Mouse (Mus musculus): Measurements from ENCODE around the gene Agpat3. TPM values are rescaled to one million over a fixed set of nuclear protein-coding genes. Genes with fewer than 3 reads are reported as not detected.

The Agpat3 gene
- total RNA-seq, 4 experiments from 2014 or later: 201 to 224 (median 209) TPM

DNA sequence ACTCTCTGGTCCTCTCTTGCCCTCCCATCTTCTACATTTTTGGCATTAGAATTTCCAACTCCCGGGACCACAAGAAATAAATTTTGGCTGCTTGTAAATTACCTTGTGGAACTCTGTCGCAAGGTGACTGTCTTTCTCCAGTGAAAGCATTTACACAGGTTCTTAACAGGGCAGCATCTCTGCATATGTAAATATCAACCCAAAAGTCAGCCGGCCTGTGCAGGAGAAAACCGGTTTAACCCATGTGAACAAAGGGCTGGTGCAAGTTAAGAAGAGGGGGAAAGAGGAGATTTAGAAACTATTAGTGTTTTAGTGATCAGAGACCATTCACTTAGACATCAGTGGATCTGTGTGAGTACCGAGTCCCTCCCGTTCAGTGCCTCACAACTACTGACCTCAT lies 92.6 kb downstream of the Agpat3 start:
- no peak for DNase-seq (ENCODE audit: low spot score in 2 of 2)

DNA sequence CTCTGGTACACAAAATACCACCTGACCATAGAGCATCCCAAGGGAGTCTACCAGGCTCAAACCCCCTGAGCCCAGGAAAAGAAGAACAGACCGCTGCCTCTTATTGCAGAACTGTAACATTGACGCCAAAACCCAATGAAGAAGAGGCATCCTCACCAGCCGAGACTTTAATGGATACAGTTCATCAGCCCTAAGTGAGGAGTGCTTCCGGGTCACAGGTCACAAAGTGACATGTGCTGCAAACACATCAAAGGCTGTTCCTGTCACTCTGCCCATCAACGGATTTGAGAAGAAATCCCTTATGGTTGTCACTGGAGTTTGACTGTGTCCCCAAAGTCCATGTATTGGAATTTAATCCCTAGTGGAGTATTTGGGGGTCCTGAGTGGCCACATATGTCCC lies 93.1 kb downstream of the Agpat3 start:
- no peak for DNase-seq (ENCODE audit: low spot score in 2 of 2)

DNA sequence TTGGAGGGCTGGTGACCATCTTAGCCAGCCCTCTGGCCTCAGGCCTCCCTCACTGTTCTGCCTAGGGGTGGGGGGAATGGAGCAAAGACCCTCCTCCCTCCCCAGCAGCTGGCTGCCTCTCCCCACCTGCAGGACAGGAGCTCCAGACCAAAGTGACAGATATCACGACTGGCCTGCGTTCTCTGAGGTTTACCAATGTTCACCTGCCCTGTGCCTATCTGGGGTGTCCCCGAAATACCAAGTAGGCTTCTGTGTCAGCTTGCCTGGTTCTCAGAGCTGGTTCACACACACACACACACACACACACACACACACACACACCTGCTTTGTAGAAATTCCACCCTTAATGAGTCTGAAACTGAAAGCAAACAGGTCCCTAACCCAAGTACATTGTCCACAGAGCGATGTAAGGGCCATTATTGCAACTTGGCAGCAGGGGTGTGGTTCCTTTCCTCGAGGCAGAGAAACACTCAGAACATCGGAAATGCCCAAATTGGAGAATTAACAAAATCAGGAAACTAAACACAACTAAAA lies 94.1 kb downstream of the Agpat3 start:
- DNase-seq (ENCODE audit: low spot score in 2 of 2): no peak

DNA sequence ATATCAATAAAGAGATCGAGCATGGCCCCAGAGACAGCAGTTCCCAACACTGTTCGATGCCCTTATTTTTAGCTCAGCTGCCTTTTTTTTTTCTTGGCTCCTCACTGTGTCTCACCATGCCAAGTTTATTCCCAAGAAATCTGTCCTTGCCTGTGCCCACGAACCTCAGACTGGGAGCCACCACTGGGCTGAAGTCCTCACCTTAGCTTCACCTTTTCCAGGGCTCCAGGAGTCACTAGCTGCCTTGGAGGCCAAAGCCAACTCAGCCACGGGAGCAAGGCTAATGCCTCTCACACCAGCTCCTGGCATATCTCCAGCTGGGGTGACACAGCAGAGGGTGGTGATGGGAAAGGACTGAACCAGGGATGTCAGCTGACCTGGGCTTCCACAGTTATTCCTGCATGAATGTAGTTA lies 96.6 kb downstream of the Agpat3 start:
- no peak for DNase-seq (ENCODE audit: low spot score in 2 of 2)

DNA sequence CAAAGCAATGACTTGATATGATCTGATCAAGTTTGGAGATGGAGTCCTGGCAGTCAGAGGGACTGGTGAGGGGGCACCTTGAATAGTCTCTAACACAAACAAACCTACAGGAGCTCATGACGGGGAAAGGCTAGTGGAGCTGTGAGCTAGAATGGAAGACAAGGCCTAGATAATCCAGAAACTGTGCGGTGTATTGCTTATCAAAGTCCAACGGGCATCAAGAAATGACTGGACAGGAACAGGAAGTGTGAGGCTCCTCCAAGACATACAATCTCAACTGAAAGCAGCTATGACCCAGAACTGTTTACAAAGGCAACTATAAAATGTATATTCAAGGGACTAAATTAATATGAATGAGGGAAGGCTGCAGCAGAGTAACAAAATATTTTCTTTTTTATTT lies 105.1 kb downstream of the Agpat3 start:
- no peak for DNase-seq (ENCODE audit: low spot score in 2 of 2)

DNA sequence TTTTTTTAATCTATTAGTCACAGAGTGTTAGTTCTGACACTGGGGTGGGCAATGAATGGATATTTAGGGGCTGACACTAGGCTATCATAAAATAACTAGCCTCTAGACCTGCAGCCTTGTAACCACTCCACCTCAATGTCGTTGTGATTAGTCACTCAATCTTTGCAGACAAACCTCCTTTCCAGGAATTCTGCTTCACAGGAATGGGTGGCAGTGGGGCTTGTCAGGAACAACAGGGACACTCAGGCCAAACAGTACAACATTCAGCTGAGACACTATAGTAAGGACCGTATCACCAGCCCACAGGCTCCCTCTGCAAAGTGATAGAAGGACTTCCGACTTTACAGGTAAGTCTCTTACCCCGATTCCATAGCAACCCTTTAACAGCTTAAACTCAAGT lies 105.6 kb downstream of the Agpat3 start:
- DNase-seq (ENCODE audit: low spot score in 2 of 2): no peak

DNA sequence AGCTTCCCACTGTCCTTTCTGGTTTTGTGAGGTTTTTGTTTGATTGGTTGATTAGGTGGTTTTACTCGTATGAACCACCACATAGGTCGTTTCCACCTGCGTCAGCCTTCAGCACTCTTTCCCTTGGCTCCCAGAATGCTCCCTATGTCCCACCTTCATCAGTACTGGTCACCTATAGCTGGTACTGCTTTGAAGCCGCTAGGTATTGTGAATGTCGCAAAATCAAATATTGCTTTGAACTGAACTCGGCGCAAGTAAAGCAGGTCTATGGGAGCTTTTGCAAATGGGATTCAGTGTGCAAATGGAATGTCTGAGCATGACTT lies 107.1 kb downstream of the Agpat3 start:
- DNase-seq (ENCODE audit: low spot score in 2 of 2): no peak

DNA sequence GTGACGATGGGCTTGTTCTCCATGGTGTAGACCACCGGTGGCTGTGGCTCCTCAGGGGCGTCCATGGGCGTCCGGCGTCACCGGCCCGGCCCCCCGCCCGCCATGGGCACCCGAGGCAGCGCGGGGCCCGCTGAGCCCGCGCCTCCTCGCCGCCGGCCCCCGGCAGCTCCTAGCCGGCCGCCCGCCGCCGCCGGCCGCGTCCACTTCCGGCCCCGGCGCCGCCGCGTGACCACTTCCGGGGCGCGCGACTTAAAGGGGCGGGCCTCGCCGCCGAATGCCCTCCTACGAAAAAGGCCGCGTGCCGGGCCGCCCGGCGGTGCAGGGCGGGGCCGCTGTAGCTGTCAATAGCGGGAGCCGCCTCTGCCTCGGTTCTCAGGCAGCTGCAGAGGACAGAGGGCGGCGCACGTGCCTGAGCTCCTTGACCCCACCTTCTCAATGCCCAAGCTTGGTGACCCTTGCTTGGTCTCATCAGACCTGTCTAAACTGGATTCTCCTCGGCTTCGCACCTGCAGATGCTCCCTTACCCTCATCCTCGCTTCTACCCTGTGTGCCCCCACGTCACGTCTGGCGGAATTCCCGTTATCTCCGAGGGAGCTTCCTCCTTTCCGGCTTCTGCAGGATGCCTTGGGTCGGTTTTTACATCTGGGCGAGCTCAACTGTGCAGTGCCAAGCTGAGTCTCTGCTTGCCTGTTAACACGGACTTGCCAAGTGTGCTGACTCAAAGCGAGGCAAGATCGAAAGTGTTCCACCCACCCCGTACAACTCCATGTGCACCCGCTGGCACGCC lies 107.7 kb downstream of the Agpat3 start, which contains the start of gene Trappc10:
Gene Trappc10 (minus strand): TSS at position 204 of the 787 bp plus-strand sequence.
- DNase-seq (ENCODE audit: low spot score in 2 of 2): peak; percentile 71 to 82

DNA sequence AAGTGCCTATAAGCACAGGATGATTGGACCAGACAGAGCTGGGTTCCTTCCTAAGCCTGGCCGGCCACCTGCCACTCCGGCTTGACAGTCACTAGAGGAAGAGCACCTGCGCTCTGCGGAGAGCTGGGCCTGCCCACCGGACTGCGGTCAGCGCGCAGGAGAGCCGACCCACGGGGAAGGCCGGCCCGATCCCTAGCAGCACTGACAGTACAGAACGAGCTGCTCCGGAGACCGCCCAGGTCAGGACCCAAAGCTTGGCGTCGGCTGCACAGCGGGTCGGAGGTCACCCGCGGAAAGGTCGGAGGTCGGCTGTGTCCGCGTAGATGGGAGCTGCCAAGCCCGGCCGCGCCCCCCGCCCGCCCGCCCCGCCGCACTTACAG lies 108.2 kb downstream of the Agpat3 start:
- DNase-seq (ENCODE audit: low spot score in 2 of 2): no peak

DNA sequence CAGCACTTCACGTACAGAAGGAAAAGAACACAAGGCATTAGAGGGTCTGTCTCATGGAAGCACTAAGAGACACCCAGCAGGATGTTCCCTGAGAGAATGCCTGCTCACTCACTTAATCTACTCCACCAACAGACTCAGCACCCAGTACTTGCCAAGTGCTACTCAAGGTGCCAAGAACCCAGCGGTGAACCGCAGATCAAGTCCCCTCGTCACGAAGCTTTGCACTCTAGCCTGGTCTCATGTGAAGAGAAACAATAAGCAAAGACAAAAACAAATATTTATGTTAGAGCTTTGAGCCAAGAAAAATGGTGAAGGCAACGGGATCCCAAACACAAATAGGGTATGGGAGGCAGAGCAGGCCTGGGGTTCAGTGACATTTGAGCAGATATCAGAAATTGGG lies 113.4 kb downstream of the Agpat3 start:
- DNase-seq (ENCODE audit: low spot score in 2 of 2): no peak

DNA sequence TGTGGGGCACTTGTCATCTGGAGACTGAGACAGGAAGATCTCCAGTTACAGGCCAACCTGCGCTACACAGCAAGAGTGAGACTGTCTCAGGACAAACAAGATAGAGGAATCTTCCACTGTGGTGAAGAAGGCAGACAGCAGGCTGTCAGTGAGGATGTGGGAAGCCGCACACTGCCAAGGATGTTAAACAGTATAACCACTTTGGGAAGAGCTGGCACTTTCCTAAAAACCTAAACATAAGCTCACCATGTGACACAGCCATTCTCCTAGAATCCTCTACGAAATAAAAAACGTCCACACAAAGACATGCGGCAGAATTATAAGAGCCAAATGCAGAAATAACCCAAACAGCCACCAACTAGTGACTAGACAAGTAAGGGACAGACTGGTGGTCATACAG lies 114.0 kb downstream of the Agpat3 start:
- no peak for DNase-seq (ENCODE audit: low spot score in 2 of 2)

DNA sequence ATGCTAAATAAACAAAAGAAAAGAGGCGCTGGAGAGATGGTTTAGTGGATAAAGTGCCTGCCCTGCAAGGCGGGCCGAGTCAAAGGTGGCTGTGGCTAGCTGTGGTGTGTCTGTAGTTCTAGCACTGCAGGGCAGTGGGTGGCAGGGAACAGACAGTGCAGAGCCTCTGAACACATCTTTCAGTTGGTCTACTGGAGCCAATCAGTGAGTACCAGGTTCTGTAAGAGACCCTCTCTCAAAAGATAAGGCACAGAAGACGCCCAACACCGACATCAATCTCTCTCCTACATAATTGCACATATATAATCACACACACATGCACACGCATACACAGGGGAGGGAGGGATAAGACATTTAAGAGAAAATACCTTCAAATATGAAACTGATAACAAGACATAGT lies 114.5 kb downstream of the Agpat3 start:
- DNase-seq (ENCODE audit: low spot score in 2 of 2): no peak

DNA sequence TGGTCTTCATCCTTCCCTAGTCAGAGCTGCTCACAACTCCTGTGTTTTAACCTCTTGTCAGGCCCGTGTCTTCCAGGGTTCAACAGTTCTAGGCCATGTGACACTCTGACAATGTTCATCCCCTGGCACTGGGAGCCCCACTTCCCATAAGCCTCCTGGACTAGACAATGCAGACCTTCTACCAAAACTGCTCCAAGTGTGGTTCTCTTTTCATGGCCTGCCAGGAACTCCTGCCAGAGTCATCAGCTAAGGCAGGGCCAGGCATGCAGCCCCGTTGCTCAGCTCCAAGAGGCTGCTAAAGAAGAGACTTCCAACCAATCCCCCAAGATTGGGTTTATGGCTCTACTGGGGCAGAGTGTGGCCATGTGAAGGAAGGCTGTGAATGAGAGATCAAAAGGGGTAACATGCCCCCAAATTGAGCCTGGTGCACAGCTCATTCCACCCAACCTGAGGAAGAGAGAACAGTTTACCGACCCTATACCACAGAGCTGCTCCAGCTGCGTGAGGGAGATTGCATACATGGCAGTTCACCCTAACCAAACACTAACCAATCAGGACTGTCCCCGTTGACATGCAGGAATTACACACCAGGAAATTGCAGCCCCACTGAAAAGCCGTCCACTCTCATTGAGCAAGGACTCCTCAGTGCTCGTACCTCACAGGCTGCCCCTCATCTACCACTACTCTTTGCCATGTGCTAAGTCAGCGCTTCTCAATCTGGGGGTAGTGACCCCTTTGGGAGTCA lies 115.2 kb downstream of the Agpat3 start:
- DNase-seq (ENCODE audit: low spot score in 2 of 2): peak in 1 of 2 experiments; percentile 65

DNA sequence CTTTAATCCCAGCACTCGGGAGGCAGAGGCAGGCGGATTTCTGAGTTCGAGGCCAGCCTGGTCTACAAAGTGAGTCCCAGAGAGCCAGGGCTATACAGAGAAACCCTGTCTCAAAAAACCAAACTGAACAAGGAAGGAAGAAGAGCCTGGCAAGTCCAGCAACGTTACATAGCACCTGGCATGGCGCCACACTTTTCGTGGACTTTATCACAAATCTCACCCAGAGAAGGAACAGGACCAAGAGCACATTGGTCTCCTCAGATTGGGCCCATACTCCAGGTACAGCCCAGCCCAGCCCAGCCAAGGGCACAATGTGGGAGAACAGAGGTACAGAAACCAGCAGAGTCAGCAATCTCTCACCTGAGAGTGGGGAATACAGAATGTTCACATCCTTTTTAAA lies 118.5 kb downstream of the Agpat3 start:
- DNase-seq (ENCODE audit: low spot score in 2 of 2): no peak

DNA sequence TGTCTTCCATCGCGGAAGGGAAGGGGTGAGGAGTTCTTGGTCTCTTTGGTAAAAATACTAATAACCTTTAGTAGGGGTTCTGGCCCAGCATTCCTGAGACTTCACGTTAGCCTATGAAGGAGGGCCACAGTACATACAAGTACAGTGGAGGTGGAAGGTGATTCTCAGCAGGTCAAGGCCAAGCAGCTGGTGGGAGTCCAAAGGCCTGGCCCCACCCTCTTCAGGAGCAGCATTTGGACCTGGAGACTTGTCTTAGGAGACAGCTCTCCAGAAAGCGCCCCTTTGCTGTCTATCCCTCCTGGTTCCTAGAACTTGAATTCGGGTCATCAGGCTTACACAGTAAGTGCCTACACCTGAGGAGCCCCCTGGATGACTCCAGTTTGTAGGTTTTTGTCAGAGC lies 119.1 kb downstream of the Agpat3 start:
- no peak for DNase-seq (ENCODE audit: low spot score in 2 of 2)

DNA sequence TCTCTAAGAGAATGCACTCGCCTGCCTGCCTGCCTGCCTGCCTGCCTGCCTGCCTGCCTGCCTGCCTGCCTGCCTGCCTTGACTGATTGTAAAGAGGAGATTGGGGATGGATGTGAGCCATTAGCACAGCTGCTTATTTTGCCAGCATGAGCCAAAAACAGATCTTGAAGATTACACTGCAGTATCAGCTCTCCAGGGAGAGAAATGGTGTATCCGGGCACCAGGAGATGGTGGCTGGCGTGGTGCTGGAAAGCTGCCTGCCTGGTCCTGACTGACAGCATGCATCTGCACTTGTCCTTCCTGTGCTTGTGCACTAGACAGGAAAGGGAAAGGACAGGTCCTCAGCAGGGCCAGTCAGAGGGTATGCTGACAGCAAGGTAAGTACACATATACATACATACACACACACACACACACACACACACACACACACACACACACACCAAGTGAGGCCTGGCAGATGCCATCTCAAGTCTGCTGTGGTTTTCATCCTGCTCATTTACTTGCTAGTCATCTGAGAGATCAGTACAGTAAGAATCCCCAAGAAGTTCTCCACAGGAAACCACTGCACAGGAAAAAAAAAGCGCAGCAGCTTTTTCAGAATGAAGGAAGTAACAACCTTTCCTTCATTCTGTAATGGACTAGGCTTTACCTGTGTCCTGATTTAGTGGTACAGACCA lies 119.8 kb downstream of the Agpat3 start:
- DNase-seq (ENCODE audit: low spot score in 2 of 2): peak in 1 of 2 experiments; percentile 38

DNA sequence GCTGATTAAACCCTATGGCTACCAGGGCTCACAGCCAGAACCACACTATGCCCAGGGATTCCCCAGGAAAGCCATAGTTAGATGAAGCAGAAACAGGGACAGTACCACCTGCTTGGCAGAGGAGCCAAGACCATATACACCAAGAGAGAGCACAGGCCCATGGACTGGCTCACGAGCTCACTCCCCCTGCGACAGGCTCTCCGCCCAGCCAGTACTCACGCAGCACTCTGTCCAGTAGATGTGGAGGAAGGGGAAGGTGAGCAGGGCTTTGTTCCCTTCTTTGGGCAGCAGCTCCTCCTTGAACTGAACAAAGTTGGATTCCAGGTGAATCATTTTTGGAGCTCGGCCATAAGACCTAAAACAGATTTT lies 123.7 kb downstream of the Agpat3 start:
- no peak for DNase-seq (ENCODE audit: low spot score in 2 of 2)

DNA sequence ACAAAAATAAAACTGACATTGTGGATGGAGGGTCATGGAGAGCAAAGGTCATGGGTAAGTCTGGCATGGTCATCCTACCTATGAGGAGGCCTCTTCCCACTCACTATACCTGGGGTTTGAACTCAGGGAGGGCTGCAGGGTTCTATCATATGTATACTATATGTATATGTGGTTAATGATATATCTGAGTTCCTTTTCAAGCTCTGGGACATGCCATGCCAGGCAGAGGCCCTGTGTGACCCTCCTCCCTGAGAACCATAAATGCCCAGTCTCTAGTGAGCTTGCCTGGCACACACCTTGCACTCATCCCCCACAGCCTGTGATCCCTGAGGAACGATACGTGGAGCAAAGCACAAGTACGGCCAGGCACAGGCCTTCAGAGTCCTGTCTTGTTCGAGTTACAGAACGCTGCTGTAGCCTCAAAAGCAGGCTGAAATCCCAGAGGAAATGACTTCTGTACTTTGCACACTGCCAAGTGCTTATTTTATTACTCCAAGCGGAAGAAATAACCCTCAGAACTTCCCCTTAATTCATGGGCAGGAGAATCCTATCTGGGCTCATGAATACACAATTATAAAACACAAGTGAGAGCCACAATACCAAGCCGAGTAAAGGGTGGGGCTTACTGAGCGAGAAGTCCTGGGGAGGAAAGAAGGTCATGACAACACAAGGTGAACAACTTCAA lies 124.3 kb downstream of the Agpat3 start:
- DNase-seq (ENCODE audit: low spot score in 2 of 2): no peak

DNA sequence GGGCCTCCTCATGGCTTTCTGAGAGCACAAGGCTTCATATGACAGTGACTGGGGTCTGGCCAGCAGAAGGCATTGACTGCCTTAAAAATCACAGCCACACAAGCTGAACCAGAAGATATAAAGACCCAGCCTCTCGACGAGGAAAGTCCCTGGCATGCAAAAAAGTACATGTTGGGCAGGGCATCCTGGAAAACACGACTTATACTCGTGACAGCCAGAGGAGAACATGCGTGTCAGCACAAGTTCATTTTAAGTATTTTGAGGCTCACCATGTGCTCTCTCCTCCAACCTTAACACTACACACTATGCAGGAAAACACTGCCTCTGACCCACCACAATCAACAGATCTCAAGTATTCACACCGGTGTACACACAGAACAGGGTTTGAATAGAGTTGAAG lies 128.2 kb downstream of the Agpat3 start:
- no peak for DNase-seq (ENCODE audit: low spot score in 2 of 2)

DNA sequence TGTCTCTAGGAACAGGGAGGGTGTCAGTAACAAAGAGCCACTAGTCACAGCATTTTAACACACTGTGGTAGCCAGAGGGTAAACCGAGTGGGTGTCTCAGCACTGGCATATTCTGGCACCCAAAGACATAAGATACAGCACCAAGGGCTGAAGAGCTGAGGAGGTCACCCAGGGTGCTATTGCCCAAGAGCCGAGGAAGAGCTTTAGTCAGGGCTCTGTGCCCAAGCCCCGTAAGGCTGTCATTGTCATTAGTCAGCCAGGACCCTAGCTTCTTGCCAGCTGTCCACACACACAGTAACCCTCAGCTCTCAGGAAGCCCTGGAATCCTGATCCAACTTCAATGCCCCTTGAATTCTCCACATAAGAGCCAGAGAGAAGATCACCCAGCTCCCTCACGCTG lies 129.4 kb downstream of the Agpat3 start:
- no peak for DNase-seq (ENCODE audit: low spot score in 2 of 2)

DNA sequence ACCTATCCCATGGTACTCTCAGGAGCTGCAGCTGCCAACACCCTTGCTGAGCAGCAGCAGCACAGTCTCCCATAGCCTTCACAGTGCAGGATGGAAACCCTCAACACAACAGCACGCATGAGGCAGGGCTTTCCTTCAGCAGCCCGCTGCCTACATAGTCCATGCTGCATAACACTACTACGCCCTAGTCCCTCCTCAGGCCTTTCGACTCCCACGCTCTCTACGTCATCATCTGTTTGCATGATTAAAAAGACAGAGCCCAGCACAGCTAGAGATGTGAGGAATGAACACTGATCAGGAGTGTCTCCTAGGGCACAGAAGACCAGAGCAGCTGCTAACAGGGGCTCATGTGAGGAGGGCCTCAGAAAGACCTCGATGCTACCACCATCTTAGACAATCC lies 131.0 kb downstream of the Agpat3 start:
- DNase-seq (ENCODE audit: low spot score in 2 of 2): no peak

DNA sequence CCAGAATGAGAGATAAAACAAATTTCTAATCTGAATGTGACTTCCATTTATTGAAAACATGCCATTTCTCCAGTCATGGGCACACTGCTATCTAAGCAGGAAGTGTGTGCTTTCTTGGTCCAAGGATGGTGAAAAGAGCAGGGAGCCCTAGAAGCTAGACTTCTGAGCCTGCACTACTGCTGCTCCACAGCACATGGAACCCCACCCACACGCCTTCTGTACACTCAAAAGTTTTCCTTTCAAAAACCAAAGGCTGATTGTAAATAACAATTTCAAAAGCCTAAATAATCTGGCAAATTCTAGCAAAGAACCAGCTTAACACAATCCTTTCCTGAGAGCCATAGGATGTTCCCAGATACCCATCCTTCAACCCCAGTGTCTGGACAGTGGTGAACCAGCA lies 132.8 kb downstream of the Agpat3 start:
- peak; percentile 57 to 70 for DNase-seq (ENCODE audit: low spot score in 2 of 2)
